Mouse (Mus musculus): ENCODE data around the gene Cnst. TPM values are rescaled to one million over a fixed set of nuclear protein-coding genes. Genes with fewer than 3 reads are reported as not detected.

Gene Cnst
- polyA plus RNA-seq, 1 experiment from 2014 or later, result 26.4 TPM

- no peak overlapping the region for H3K4me2 ChIP-seq (replicated peaks)
- no peaks in the 10 kb centered on the region for H3K27me3 ChIP-seq (ENCODE audit: control insufficient read depth, insufficient read depth, low read length)
- no peaks in the 10 kb centered on the region for H3K36me3 ChIP-seq (replicated peaks; ENCODE audit: control insufficient read depth, insufficient read depth)
- no peak overlapping the region for H3K9ac ChIP-seq
- 43% methylated on average over 7 of the region's 7 CpGs for WGBS
- no peak overlapping the region for H3K27ac ChIP-seq
- DNase-seq (ENCODE audit: low spot score), result no peak
- ATAC-seq (ENCODE audit: low FRiP score), result no peak
- no peak overlapping the region for H3K4me3 ChIP-seq (replicated peaks; ENCODE audit: low read length)
- peaks cover 8% of the 10 kb centered on the region for H3K4me1 ChIP-seq (replicated peaks; ENCODE audit: control insufficient read depth, insufficient read depth, low read length)
- no peaks in the 10 kb centered on the region for H3K9me3 ChIP-seq (ENCODE audit: control insufficient read depth, low read length)
Observed at GRCm38 (mm10) chr1:179552751-179553150, 6.6 kb downstream of the Cnst start.

GRCm38 (mm10) chr1:179553197-179553948 lies 7.2 kb downstream of the Cnst start:
- Histone ChIP-seq H3K36me3 (replicated peaks; ENCODE audit: control insufficient read depth, insufficient read depth) (no peaks in the 10 kb centered on the region), H3K4me2 (replicated peaks) (no peak overlapping the region), H3K4me3 (replicated peaks; ENCODE audit: low read length) (no peak overlapping the region), H3K4me1 (replicated peaks; ENCODE audit: control insufficient read depth, insufficient read depth, low read length) (peaks cover 2% of the 10 kb centered on the region), H3K27ac (no peak overlapping the region), H3K9ac (no peak overlapping the region), H3K27me3 (ENCODE audit: control insufficient read depth, insufficient read depth, low read length) (no peaks in the 10 kb centered on the region), H3K9me3 (ENCODE audit: control insufficient read depth, low read length) (no peaks in the 10 kb centered on the region)
- DNase-seq (ENCODE audit: low spot score), result no peak
- WGBS, result 67% methylated on average over 5 of the region's 5 CpGs
- no peak for ATAC-seq (ENCODE audit: low FRiP score)

- WGBS, result 89% methylated on average over 4 of the region's 4 CpGs
- no peak for ATAC-seq (ENCODE audit: low FRiP score)
- no peak overlapping the region for H3K9ac ChIP-seq
Observed at GRCm38 (mm10) chr1:179553949-179554347, 7.8 kb downstream of the Cnst start.

GRCm38 (mm10) chr1:179556921-179557320 lies 10.8 kb downstream of the Cnst start:
- no peaks in the 10 kb centered on the region for H3K4me1 ChIP-seq (replicated peaks; ENCODE audit: control insufficient read depth, insufficient read depth, low read length)
- DNase-seq (ENCODE audit: low spot score) (no peak), ATAC-seq (ENCODE audit: low FRiP score) (no peak)
- 88% methylated on average over 3 of the region's 3 CpGs for WGBS
- H3K9me3 ChIP-seq (ENCODE audit: control insufficient read depth, low read length), result no peaks in the 10 kb centered on the region
- H3K9ac ChIP-seq, result no peak overlapping the region
- no peaks in the 10 kb centered on the region for H3K36me3 ChIP-seq (replicated peaks; ENCODE audit: control insufficient read depth, insufficient read depth)
- H3K4me3 ChIP-seq (replicated peaks; ENCODE audit: low read length), result no peak overlapping the region
- H3K4me2 ChIP-seq (replicated peaks), result no peak overlapping the region
- H3K27ac ChIP-seq, result no peak overlapping the region
- no peaks in the 10 kb centered on the region for H3K27me3 ChIP-seq (ENCODE audit: control insufficient read depth, insufficient read depth, low read length)

More at GRCm38 (mm10) chr1:179553949-179554347, 7.8 kb downstream of the Cnst start:
- H3K36me3 ChIP-seq (replicated peaks; ENCODE audit: control insufficient read depth, insufficient read depth), result no peaks in the 10 kb centered on the region
- H3K9me3 ChIP-seq (ENCODE audit: control insufficient read depth, low read length), result no peaks in the 10 kb centered on the region
- no peaks in the 10 kb centered on the region for H3K4me1 ChIP-seq (replicated peaks; ENCODE audit: control insufficient read depth, insufficient read depth, low read length)
- H3K27ac ChIP-seq, result no peak overlapping the region
- no peak for DNase-seq (ENCODE audit: low spot score)
- H3K4me3 ChIP-seq (replicated peaks; ENCODE audit: low read length), result no peak overlapping the region
- no peaks in the 10 kb centered on the region for H3K27me3 ChIP-seq (ENCODE audit: control insufficient read depth, insufficient read depth, low read length)
- H3K4me2 ChIP-seq (replicated peaks), result no peak overlapping the region

GRCm38 (mm10) chr1:179559446-179560194 lies 13.4 kb downstream of the Cnst start:
- WGBS, result 82% methylated on average over 11 of the region's 11 CpGs
- Histone ChIP-seq H3K4me2 (replicated peaks) (no peak overlapping the region), H3K9ac (no peak overlapping the region), H3K27me3 (ENCODE audit: control insufficient read depth, insufficient read depth, low read length) (no peaks in the 10 kb centered on the region), H3K4me3 (replicated peaks; ENCODE audit: low read length) (no peak overlapping the region), H3K36me3 (replicated peaks; ENCODE audit: control insufficient read depth, insufficient read depth) (no peaks in the 10 kb centered on the region), H3K4me1 (replicated peaks; ENCODE audit: control insufficient read depth, insufficient read depth, low read length) (no peaks in the 10 kb centered on the region), H3K27ac (no peak overlapping the region), H3K9me3 (ENCODE audit: control insufficient read depth, low read length) (no peaks in the 10 kb centered on the region)
- ATAC-seq (ENCODE audit: low FRiP score) (no peak), DNase-seq (ENCODE audit: low spot score) (no peak)

- H3K4me3 ChIP-seq (replicated peaks; ENCODE audit: low read length), result no peak overlapping the region
- H3K27me3 ChIP-seq (ENCODE audit: control insufficient read depth, insufficient read depth, low read length), result no peaks in the 10 kb centered on the region
- ATAC-seq (ENCODE audit: low FRiP score) (no peak), DNase-seq (ENCODE audit: low spot score) (no peak)
- H3K27ac ChIP-seq, result no peak overlapping the region
- no peaks in the 10 kb centered on the region for H3K4me1 ChIP-seq (replicated peaks; ENCODE audit: control insufficient read depth, insufficient read depth, low read length)
- no peak overlapping the region for H3K4me2 ChIP-seq (replicated peaks)
- no peaks in the 10 kb centered on the region for H3K9me3 ChIP-seq (ENCODE audit: control insufficient read depth, low read length)
- H3K9ac ChIP-seq, result no peak overlapping the region
- H3K36me3 ChIP-seq (replicated peaks; ENCODE audit: control insufficient read depth, insufficient read depth), result no peaks in the 10 kb centered on the region
- whole genome bisulfite sequencing, result 91% methylated on average over 6 of the region's 6 CpGs
Observed at GRCm38 (mm10) chr1:179560845-179561430, 14.8 kb downstream of the Cnst start.

GRCm38 (mm10) chr1:179563211-179563610 lies 17.0 kb downstream of the Cnst start:
- Histone ChIP-seq H3K27me3 (ENCODE audit: control insufficient read depth, insufficient read depth, low read length) (no peaks in the 10 kb centered on the region), H3K4me1 (replicated peaks; ENCODE audit: control insufficient read depth, insufficient read depth, low read length) (0 out of 2 replicates have a peak, but pooled peaks cover 6% of the 10 kb centered on the region), H3K36me3 (replicated peaks; ENCODE audit: control insufficient read depth, insufficient read depth) (no peaks in the 10 kb centered on the region), H3K4me3 (replicated peaks; ENCODE audit: low read length) (no peak overlapping the region), H3K9ac (no peak overlapping the region), H3K4me2 (replicated peaks) (no peak overlapping the region), H3K27ac (no peak overlapping the region), H3K9me3 (ENCODE audit: control insufficient read depth, low read length) (no peaks in the 10 kb centered on the region)
- ATAC-seq (ENCODE audit: low FRiP score) (no peak), DNase-seq (ENCODE audit: low spot score) (no peak)
- WGBS, result 87% methylated on average over 4 of the region's 4 CpGs

GRCm38 (mm10) chr1:179563926-179564325 lies 17.8 kb downstream of the Cnst start:
- no peak overlapping the region for H3K4me3 ChIP-seq (replicated peaks; ENCODE audit: low read length)
- DNase-seq (ENCODE audit: low spot score) (no peak), ATAC-seq (ENCODE audit: low FRiP score) (no peak)
- H3K4me2 ChIP-seq (replicated peaks), result no peak overlapping the region
- no peak overlapping the region for H3K27ac ChIP-seq
- H3K27me3 ChIP-seq (ENCODE audit: control insufficient read depth, insufficient read depth, low read length), result no peaks in the 10 kb centered on the region
- H3K4me1 ChIP-seq (replicated peaks; ENCODE audit: control insufficient read depth, insufficient read depth, low read length), result 0 out of 2 replicates have a peak, but pooled peaks cover 8% of the 10 kb centered on the region
- H3K9me3 ChIP-seq (ENCODE audit: control insufficient read depth, low read length), result no peaks in the 10 kb centered on the region
- no peak overlapping the region for H3K9ac ChIP-seq
- 69% methylated on average over 5 of the region's 5 CpGs for WGBS
- H3K36me3 ChIP-seq (replicated peaks; ENCODE audit: control insufficient read depth, insufficient read depth), result no peaks in the 10 kb centered on the region

- DNase-seq (ENCODE audit: low spot score) (no peak), ATAC-seq (ENCODE audit: low FRiP score) (no peak)
- H3K9me3 ChIP-seq (ENCODE audit: control insufficient read depth, low read length), result no peaks in the 10 kb centered on the region
- H3K4me3 ChIP-seq (replicated peaks; ENCODE audit: low read length), result no peak overlapping the region
- H3K27ac ChIP-seq, result no peak overlapping the region
- H3K9ac ChIP-seq, result no peak overlapping the region
- 0 out of 2 replicates have a peak, but pooled peaks cover 9% of the 10 kb centered on the region for H3K4me1 ChIP-seq (replicated peaks; ENCODE audit: control insufficient read depth, insufficient read depth, low read length)
- no peaks in the 10 kb centered on the region for H3K27me3 ChIP-seq (ENCODE audit: control insufficient read depth, insufficient read depth, low read length)
- 33% methylated on average over 7 of the region's 7 CpGs for WGBS
- no peak overlapping the region for H3K4me2 ChIP-seq (replicated peaks)
- no peaks in the 10 kb centered on the region for H3K36me3 ChIP-seq (replicated peaks; ENCODE audit: control insufficient read depth, insufficient read depth)
Observed at GRCm38 (mm10) chr1:179567558-179567957, 21.4 kb downstream of the Cnst start.
